Mouse (Mus musculus): ENCODE data around the gene Cxcl9.

DNA sequence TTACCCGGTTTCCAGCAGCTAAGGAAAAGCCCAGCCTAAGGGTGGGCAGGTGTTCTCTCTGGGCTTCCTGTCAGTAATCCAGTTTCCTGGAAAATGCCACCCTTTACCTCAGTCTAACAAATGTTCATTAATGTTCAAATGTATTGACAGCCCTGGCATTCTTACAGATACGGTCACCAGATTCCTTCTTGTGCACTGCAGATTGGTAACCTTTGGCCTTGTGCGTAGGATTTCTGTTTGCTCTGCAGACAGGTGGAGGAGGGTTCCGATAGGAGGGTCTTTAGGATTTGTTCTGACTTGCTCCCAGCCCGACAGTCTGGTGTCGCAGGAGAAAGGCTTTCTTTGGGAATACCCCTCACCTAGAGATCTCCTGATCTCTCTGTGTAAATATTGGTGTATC, 38.7 kb upstream of the Cxcl9 start:
- TF ChIP-seq CTCF (IDR thresholded peaks at IDR 0.05; ENCODE audit: insufficient read depth, low read length) = no peak
- no peak for TF ChIP-seq POLR2A (IDR thresholded peaks at IDR 0.05; ENCODE audit: borderline replicate concordance, extremely low read depth, low read depth, low read length)
